Mouse (Mus musculus) embryonic facial prominence, embryonic 15.5 days (tissue): Measurements from ENCODE around the gene Tmem52. TPM values are rescaled to one million over a fixed set of nuclear protein-coding genes. Genes with fewer than 3 reads are reported as not detected.

ENCODE experiments used
- ATAC-seq: fragments of 200-750 bp; cut with Nextera tagmentation; 2 replicates; pipeline ENCODE4 v1.8.0; 2017; ENCODE audit warnings: low read depth, moderate TSS enrichment; ENCODE audit not compliant: insufficient number of reproducible peaks, low FRiP score, low TSS enrichment
- H3K27ac ChIP-seq: fragments of 300-500 bp; sonication (generic); replicated peaks from 2 replicates; pipeline ENCODE4 v1.5.1; 2015; ENCODE audit warnings: mild to moderate bottlenecking, inconsistent platforms
- H3K27me3 ChIP-seq: fragments of 300-500 bp; sonication (generic); 2 replicates; pipeline ENCODE4 v1.6.1; 2015; ENCODE audit warnings: inconsistent platforms
- H3K36me3 ChIP-seq: fragments of 300-500 bp; sonication (generic); 2 replicates; pipeline ENCODE4 v1.6.1; 2015; ENCODE audit warnings: mild to moderate bottlenecking, inconsistent platforms
- H3K4me1 ChIP-seq: fragments of 300-500 bp; sonication (generic); 2 replicates; pipeline ENCODE4 v1.6.1; 2015; ENCODE audit warnings: inconsistent platforms
- H3K4me2 ChIP-seq: fragments of 300-500 bp; sonication (generic); replicated peaks from 2 replicates; pipeline ENCODE4 v1.6.1; 2015; ENCODE audit warnings: mild to moderate bottlenecking, inconsistent platforms
- H3K4me3 ChIP-seq: fragments of 300-500 bp; sonication (generic); replicated peaks from 2 replicates; pipeline ENCODE4 v1.5.1; 2015; ENCODE audit warnings: mild to moderate bottlenecking, inconsistent platforms
- H3K9ac ChIP-seq: fragments of 300-500 bp; sonication (generic); 2 replicates; pipeline ENCODE4 v1.6.1; 2015; ENCODE audit warnings: inconsistent platforms
- H3K9me3 ChIP-seq: fragments of 300-500 bp; sonication (generic); replicated peaks from 2 replicates; pipeline ENCODE4 v1.6.1; 2016; ENCODE audit warnings: inconsistent platforms
- WGBS: fragments of 180-500 bp; shearing (Covaris S2); methylation state at CpG from one replicate; pipeline ENCODE4 v1.1.7; 2015; 5-methylcytosine and 5-hydroxymethylcytosine counted together
- polyA plus RNA-seq: library from polyadenylated mRNA; unstranded; fragments of >200 nt; fragmentation: Nextera tagmentation; extraction: Ambion mirVana; gene quantifications from 2 replicates; pipeline ENCODE4 v1.2.1, GENCODE M21; 2015

The Tmem52 gene
- polyA plus RNA-seq, 1 experiment from 2014 or later: 1.3 TPM

DNA sequence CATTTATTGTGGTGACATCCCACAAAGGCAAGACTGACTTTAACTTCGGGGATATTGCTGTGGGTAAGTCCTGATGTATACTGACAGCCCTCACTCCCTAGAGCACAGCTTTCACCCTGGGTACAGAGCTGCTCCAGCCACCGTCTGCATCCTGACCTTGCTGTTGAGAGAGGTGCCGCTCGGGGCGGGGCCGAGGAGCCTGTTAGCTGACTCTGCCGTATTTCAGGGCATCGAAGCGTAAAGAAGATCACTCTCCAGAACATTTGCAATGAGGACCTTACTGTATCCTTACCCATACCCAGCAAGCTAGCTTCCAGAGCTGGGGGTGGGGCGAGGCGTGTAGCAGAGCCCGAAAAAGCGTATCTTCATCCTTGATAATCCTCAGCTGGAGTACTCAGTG lies 5.9 kb upstream of the Tmem52 start:
- Histone ChIP-seq H3K9ac (no peak overlapping the region), H3K4me3 (no peak overlapping the region), H3K27me3 (no peaks in the 10 kb centered on the region; the same call in 1 of the 2 replicates), H3K36me3 (no peaks in the 10 kb centered on the region), H3K9me3 (no peaks in the 10 kb centered on the region), H3K4me1 (no peaks in the 10 kb centered on the region), H3K27ac (no peak overlapping the region), H3K4me2 (no peak overlapping the region)
- WGBS: 84% methylated on average over 13 of the region's 13 CpGs
- no peak for ATAC-seq

DNA sequence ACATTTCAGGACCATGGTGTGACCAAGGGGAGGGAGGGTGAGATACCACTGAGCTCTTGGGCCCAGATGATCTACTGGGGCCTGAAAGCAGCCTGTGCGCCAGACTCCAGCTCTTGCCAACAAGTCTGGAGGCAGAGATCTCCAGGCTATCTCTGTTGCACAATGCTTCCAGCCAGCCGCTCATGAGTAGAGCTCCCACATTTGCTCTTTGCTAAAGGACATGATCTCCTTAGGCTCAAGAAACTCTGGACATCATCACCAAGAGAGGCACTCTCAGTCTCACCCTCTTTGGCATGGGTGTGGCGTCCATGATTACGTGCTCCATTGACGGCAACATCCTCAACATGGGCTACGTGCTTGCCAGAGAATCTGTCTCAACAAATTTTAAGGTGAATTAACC lies 5.3 kb upstream of the Tmem52 start:
- no peak overlapping the region for H3K27ac ChIP-seq
- H3K36me3 ChIP-seq: no peaks in the 10 kb centered on the region
- H3K4me2 ChIP-seq: no peak overlapping the region
- no peaks in the 10 kb centered on the region for H3K9me3 ChIP-seq
- WGBS: 77% methylated on average over 6 of the region's 6 CpGs
- no peak for ATAC-seq
- no peaks in the 10 kb centered on the region for H3K4me1 ChIP-seq
- no peaks in the 10 kb centered on the region; the same call in 1 of the 2 replicates for H3K27me3 ChIP-seq
- no peak overlapping the region for H3K9ac ChIP-seq
- H3K4me3 ChIP-seq: no peak overlapping the region

DNA sequence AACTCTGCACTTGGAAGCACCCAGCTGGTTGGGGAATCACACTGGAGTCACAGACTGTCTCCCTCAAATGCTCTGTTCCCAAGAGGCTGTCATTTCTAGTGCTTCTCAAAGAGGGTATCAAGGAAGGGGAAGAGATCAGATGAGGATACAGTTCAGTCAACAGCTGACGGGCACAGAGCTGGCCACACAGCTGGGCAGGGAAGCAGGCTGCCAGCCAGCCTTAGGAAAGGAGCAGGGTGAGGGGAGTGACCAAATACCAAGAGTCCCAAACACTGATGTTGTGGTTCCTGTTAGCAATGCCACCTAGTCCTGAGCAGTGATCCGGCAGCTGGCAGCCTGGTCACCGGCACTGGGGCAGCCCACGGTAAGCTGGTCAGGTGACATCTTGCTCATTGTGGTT lies 4.9 kb upstream of the Tmem52 start:
- H3K4me3 ChIP-seq: no peak overlapping the region
- H3K4me2 ChIP-seq: no peak overlapping the region
- no peak overlapping the region for H3K9ac ChIP-seq
- 84% methylated on average over 4 of the region's 4 CpGs for WGBS
- H3K36me3 ChIP-seq: no peaks in the 10 kb centered on the region
- peaks cover 1% of the 10 kb centered on the region; the same call in 1 of the 2 replicates for H3K4me1 ChIP-seq
- no peaks in the 10 kb centered on the region for H3K9me3 ChIP-seq
- peaks cover 1% of the 10 kb centered on the region; the same call in 1 of the 2 replicates for H3K27me3 ChIP-seq
- no peak overlapping the region for H3K27ac ChIP-seq
- no peak for ATAC-seq

DNA sequence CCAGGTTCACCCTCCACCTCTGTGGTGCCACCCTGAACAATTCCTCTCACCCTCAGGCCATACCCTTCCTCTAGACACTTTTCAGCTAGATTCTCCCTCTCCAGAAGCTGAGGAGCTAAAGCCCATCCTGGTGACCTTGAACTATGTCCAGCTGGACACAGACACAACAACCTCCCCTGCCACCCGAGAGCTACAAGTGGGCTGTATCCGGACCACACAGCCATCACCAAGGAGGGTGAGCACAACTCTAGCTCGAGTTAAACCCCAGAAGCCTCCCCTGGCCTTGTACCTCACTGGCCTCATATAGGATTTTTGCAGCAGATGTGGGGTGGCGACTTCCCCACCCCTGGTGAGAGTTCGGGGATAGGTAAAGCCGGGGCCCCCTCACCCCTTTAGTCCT lies 3.3 kb upstream of the Tmem52 start:
- Histone ChIP-seq H3K4me2 (no peak overlapping the region), H3K4me1 (peaks cover 6% of the 10 kb centered on the region; the same call in 1 of the 2 replicates), H3K4me3 (no peak overlapping the region), H3K27me3 (peaks cover 8% of the 10 kb centered on the region), H3K27ac (no peak overlapping the region), H3K36me3 (no peaks in the 10 kb centered on the region), H3K9me3 (no peaks in the 10 kb centered on the region), H3K9ac (no peak overlapping the region)
- 69% methylated on average over 6 of the region's 6 CpGs for WGBS
- no peak for ATAC-seq

DNA sequence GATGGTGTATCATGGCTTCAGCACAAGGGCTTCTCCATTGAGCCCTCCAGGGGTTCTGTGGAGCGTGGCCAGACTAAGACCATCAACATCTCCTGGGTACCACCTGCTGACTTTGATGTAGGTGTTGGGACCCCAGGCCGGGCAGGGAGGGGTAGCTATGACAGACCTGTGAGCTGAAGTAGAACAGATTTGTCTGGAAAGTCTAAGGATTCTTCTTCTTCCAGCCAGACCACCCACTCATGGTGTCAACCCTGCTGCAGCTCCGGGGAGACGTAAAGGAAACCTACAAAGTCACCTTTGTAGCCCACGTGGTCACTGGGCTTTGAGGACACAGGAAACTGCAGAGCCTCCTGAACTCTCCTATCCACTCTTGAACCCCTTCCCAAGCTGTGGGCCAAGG lies 2.8 kb upstream of the Tmem52 start:
- Histone ChIP-seq H3K9me3 (no peaks in the 10 kb centered on the region), H3K4me3 (no peak overlapping the region), H3K9ac (no peak overlapping the region), H3K27ac (no peak overlapping the region), H3K4me2 (no peak overlapping the region), H3K27me3 (peaks cover 8% of the 10 kb centered on the region), H3K36me3 (no peaks in the 10 kb centered on the region), H3K4me1 (peaks cover 6% of the 10 kb centered on the region; the same call in 1 of the 2 replicates)
- no peak for ATAC-seq
- 85% methylated on average over 5 of the region's 5 CpGs for WGBS

DNA sequence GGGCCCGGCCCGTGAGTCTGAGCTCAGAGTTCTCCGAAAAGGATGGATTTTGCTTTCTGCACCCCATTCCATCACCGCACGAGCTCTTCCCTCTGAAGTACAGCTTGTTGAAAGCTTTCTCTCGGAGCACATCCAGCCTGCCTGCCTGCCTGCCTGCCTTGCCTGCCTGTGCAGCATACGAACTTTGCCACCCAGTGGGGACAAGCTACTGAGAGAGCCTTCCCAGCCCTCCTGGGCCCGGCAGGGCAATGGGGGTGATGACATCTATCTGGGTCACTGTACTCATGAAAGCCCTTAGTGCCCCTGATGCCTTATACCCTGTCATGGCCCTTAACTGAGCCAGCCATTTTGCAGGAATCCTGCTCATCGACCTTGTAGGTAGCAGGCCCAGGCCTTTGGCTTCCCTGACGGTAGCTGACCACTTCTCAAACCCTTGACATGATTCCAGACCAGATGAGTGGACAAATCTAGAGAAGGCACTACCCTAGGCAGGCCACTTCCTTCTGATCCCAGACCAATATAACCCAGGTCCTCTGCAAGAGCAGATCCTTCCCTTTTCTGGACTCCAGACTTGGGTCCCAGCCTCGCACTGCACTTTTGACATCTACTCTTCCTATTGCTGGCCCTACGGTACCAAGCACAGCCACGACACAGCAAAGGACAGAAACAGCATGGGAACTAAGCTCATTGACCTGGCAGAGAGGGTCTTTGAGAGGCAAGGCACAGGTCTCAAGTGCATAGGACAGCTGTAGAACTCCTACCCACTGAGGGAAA lies 1.5 kb upstream of the Tmem52 start:
- H3K27me3 ChIP-seq: peaks cover 8% of the 10 kb centered on the region
- 84% methylated on average over 13 of the region's 13 CpGs for WGBS
- no peaks in the 10 kb centered on the region for H3K9me3 ChIP-seq
- no peak overlapping the region for H3K27ac ChIP-seq
- no peak overlapping the region for H3K4me3 ChIP-seq
- H3K36me3 ChIP-seq: no peaks in the 10 kb centered on the region
- no peak overlapping the region for H3K4me2 ChIP-seq
- no peak overlapping the region for H3K9ac ChIP-seq
- H3K4me1 ChIP-seq: peaks cover 6% of the 10 kb centered on the region; the same call in 1 of the 2 replicates
- no peak for ATAC-seq

DNA sequence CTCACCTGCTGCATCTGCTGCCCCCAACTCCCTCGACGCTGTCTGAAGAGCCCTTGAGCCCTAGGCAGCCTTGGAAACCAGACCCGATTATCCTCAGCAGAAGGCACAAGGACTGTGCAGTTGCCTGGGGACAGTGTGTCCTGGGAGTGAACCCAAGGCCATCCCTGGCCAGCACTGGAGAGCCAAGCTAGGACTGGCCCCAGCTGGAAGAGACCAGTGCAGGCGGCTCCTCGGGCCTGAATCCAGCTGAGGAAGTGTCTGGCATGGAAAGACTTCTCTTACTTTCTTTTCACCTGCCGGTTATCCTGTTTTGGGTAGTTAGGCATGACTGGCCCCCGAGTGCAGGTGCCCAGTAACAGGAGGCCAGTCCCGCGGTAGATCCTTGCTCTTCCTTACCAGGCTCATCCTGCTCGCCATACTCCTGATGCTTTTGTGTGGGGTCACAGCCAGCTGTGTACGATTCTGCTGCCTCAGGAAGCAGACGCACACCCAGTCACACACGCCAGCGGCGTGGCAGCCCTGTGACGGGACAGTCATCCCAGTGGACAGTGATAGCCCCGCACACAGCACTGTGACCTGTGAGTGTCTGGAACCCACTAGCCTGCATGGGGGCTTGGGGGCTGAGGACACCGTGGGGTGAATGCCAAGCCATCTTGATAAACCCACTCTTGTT lies 812 bp downstream of the Tmem52 start:
- ATAC-seq: no peak
- H3K36me3 ChIP-seq: no peaks in the 10 kb centered on the region
- H3K4me2 ChIP-seq: peak overlapping the region; percentile 54
- WGBS: 77% methylated on average over 18 of the region's 18 CpGs
- no peak overlapping the region for H3K27ac ChIP-seq
- peaks cover 6% of the 10 kb centered on the region; the same call in 1 of the 2 replicates for H3K4me1 ChIP-seq
- H3K4me3 ChIP-seq: no peak overlapping the region
- H3K27me3 ChIP-seq: peaks cover 8% of the 10 kb centered on the region
- H3K9me3 ChIP-seq: no peaks in the 10 kb centered on the region
- H3K9ac ChIP-seq: no peak overlapping the region

DNA sequence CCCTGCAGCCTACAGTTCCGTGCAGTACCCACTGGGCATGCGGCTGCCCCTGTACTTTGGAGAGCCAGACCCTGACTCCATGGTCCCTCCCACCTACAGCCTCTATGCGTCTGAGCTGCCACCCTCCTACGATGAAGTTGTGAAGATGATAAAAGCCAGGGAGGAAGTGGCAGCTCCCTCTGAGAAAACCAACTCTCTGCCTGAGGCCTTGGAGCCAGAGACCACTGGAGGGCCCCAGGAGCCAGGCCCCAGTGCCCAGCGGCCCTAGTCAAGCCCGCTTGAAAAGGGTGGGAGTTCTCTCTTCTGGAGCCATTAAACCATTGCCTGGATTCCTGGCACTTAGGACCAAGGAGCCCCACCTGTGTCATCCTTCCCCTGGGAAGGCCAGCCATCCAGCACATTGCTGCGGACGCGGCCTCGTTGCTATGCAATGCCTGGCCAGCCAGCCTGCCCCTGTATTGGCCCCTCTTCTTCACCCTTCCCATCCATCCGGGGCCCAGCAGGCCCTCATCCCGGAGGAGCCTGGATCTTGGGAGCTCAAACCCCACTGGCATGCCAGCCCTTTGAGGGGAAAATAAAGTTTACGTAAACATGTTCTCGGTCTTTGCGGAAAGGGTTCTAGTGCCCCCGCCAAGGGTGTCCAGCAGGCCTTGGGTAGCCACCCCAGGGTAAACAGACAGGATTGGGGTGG lies 1.5 kb downstream of the Tmem52 start:
- 86% methylated on average over 16 of the region's 16 CpGs for WGBS
- ATAC-seq: no peak

DNA sequence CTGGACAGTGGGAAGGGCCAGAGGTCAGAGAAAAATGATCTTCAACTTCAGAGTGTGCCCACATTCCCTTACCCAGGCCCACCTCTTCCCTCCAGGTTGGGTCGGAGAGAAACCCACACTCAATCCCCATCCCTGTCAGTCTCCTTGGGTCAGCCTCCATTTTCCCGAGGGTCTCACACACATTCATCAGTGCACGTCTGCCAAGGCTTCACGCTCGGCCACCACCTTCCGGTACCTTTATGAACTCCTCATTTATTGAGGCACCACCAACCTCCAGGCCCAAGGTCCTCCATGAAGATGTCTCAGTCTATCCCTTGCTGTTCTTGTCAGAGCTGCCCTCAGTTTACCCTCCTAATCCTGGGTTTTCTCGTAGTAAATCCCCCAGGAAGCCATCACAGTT lies 2.1 kb downstream of the Tmem52 start:
- Histone ChIP-seq H3K9ac (no peak overlapping the region), H3K27me3 (peaks cover 8% of the 10 kb centered on the region), H3K4me3 (no peak overlapping the region), H3K4me2 (no peak overlapping the region), H3K4me1 (peaks cover 6% of the 10 kb centered on the region; the same call in 1 of the 2 replicates), H3K27ac (no peak overlapping the region), H3K9me3 (no peaks in the 10 kb centered on the region), H3K36me3 (no peaks in the 10 kb centered on the region)
- WGBS: 77% methylated on average over 7 of the region's 7 CpGs
- no peak for ATAC-seq

More for the DNA sequence above, 1.5 kb downstream of the Tmem52 start:
- no peak overlapping the region for H3K9ac ChIP-seq
- H3K4me2 ChIP-seq: no peak overlapping the region
- H3K4me3 ChIP-seq: no peak overlapping the region
- no peaks in the 10 kb centered on the region for H3K36me3 ChIP-seq
- peaks cover 6% of the 10 kb centered on the region; the same call in 1 of the 2 replicates for H3K4me1 ChIP-seq
- H3K27me3 ChIP-seq: peaks cover 8% of the 10 kb centered on the region
- H3K9me3 ChIP-seq: no peaks in the 10 kb centered on the region
- H3K27ac ChIP-seq: no peak overlapping the region

DNA sequence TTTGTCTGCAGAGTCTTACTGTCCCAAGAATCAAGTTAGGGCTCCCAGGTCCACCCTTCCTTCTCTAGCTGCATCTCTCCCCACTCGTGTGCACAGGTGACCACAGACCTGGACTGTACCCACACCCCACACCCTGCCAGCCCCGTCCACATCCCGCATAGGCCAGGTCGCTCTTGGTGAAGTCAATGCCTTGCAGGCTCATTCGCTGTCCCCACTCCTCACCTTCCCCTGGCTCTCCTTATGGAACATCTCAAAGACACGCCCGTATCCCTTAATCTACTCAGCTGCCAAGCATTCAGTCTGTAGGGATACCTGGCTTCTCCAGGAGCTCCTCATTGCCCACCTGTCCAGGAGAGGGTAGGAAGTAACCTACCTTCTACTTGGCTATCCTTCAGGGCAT lies 2.5 kb downstream of the Tmem52 start:
- Histone ChIP-seq H3K9ac (no peak overlapping the region), H3K36me3 (no peaks in the 10 kb centered on the region), H3K27ac (no peak overlapping the region), H3K4me1 (peaks cover 6% of the 10 kb centered on the region; the same call in 1 of the 2 replicates), H3K9me3 (no peaks in the 10 kb centered on the region), H3K4me2 (no peak overlapping the region), H3K4me3 (no peak overlapping the region), H3K27me3 (peaks cover 8% of the 10 kb centered on the region)
- ATAC-seq: no peak
- 84% methylated on average over 7 of the region's 7 CpGs for WGBS

DNA sequence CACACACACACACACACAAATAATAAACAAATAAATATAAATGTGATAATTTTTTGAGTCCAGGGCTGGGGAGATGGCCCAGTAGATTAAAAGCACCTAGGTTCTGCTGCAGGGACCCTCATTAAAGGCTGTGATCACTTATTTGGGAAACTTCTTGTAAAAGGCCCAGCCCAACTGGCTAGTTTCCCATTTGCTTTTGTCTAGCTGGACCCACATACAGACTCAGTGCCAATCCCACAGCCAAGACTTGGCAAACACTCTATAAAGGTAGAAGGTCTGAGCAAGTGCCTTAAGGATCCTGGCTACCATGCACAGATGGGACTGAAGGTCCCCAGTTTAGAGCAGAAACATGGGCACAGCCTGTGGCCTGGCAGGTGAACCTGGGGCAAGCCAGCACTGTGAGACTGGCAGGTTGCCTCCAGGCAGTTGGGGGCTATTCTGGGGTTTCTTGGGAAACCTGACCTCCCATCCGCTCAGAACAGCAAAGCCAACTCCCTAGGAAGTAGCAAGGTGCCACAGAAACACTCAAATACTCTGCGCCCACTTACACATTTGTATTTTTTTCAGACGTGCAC lies 3.9 kb downstream of the Tmem52 start:
- no peak overlapping the region for H3K9ac ChIP-seq
- H3K27ac ChIP-seq: no peak overlapping the region
- H3K9me3 ChIP-seq: no peaks in the 10 kb centered on the region
- ATAC-seq: no peak
- H3K4me1 ChIP-seq: peaks cover 6% of the 10 kb centered on the region; the same call in 1 of the 2 replicates
- H3K36me3 ChIP-seq: no peaks in the 10 kb centered on the region
- no peak overlapping the region for H3K4me3 ChIP-seq
- H3K4me2 ChIP-seq: no peak overlapping the region
- H3K27me3 ChIP-seq: peaks cover 8% of the 10 kb centered on the region
- 63% methylated on average over 3 of the region's 3 CpGs for WGBS
